Mouse (Mus musculus) kidney, adult 9 months (tissue): ENCODE results near the gene Adgrg4.

Experiments used
- DNase-seq: peaks from one replicate; pipeline ENCODE4 v3.0.0; 2022

Adgrg4 gene

DNA sequence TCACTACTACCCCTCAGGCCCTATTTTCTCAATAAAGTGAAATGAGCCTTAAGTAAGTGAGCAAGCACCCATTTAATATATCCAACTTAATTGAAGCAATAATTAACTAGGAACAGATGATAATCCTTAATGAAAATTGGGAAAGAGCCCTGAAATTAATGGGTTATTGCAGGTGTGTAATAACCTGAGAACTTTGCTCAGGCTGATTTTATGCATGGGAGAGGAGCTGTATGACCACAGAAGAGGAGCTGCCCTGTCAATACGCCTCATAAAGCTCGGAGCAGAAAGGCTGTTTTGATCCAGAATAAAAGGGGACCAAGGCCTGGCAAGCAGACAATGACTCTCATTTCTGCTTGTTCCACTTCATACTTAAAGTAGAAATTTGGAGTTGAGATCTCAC lies at the start of gene Adgrg4:
Gene Adgrg4 (plus strand): TSS at position 301 of the 400 bp plus-strand sequence.
- DNase-seq: no peak

- no peak for DNase-seq
Observed at GRCm38 (mm10) chrX:56821765-56822603, 48.0 kb upstream of the Adgrg4 start, which contains the start of gene Map7d3. Gene Map7d3, minus strand, starts transcription at chrX:56822326.

DNA sequence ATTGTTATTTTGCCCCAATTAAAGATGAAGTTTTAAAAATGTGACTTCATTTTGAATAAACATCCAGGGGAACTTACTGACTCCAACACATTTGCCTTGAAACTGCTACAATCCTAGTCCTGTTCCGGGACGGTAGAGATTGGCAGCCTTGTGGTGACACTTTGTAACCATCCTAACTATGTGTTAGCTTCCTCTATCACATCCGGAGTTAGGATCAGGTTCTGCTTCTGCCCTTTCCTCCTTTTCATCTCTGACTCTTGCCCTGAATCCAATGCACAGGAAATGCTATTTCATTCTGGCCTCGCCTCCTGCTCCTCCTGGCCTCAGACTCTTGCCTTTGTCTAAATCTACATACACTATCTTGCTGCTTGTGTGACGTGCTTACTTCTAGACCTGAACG lies 42.5 kb upstream of the Adgrg4 start:
- DNase-seq: no peak

GRCm38 (mm10) chrX:56835842-56836241 lies 34.1 kb upstream of the Adgrg4 start:
- no peak for DNase-seq

- peak; percentile 31 for DNase-seq
Observed at GRCm38 (mm10) chrX:56839369-56839768, 30.6 kb upstream of the Adgrg4 start.

DNA sequence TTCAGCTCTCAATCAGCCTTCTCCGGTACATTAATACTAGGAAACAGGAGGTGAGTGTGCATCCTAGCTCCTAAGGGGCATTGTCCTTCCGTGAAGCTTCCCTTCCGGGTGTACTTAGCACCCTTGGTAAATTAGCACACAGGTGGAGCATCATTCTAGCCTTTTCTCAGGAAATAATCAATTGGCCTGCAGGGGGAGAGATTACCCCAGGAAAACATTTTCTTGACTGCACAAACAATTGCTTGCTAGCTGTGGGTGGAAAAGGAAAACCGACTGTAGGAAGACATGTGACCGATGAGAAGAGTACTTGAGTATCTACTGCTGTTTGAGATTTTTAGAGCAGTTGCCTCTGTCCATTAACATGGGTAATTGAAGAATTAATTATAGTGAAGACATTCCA lies 28.7 kb upstream of the Adgrg4 start:
- DNase-seq: peak; percentile 14

GRCm38 (mm10) chrX:57012891-57013290 lies 142.9 kb downstream of the Adgrg4 start:
- peak; percentile 54 for DNase-seq

- DNase-seq: no peak
Observed at GRCm38 (mm10) chrX:57042774-57043173, 172.8 kb downstream of the Adgrg4 start, which contains the start of gene Brs3. Gene Brs3, plus strand, starts transcription at chrX:57043074.

- DNase-seq: no peak
Observed at GRCm38 (mm10) chrX:57043869-57044268, 173.9 kb downstream of the Adgrg4 start.
